Comparison of ENCODE assay signal across 10 mouse cellular contexts in genomic region chr19:8817001-8817400, GRCm38 (mm10). TPM values are rescaled to one million over a fixed set of nuclear protein-coding genes. Genes with fewer than 3 reads are reported as not detected.
DNase-seq lines count a peak whose midpoint lies in the region; ATAC-seq and TF ChIP-seq lines count a peak whose summit lies in the region.
"Had no signal": no experiment of that assay in that cellular context is flagged by ENCODE, and none has a peak within 500 bp of the region (broad histone marks: within the 10 kb centered on the region; RNA-seq: fewer than 3 reads in every experiment).

No protein-coding gene starts in this region.

- no peaks in the 10 kb centered on the region for H3K27me3 ChIP-seq in heart, embryonic 16.5 days (ENCODE audit: control insufficient read depth, insufficient read depth, low read length)
- no peaks in the 10 kb centered on the region for H3K27me3 ChIP-seq in embryonic facial prominence, embryonic 12.5 days
- no peaks in the 10 kb centered on the region for H3K27me3 ChIP-seq in intestine, embryonic 15.5 days (replicated peaks)
- no peaks in the 10 kb centered on the region for H3K27me3 ChIP-seq in midbrain, postnatal 0 days (ENCODE audit: insufficient read depth, low read length)

- no peak overlapping the region for H3K4me2 ChIP-seq in heart, embryonic 16.5 days (ENCODE audit: low read depth, low read length)
- peak overlapping the region; percentile 81 for H3K4me2 ChIP-seq in embryonic facial prominence, embryonic 12.5 days (replicated peaks)
- H3K4me2 ChIP-seq in intestine, embryonic 15.5 days (replicated peaks), result peak overlapping the region; percentile 15
- peak overlapping the region; percentile 5; the same call in 1 of the 2 replicates for H3K4me2 ChIP-seq in midbrain, postnatal 0 days (ENCODE audit: low read depth, low read length, poor library complexity, severe bottlenecking)

- ATAC-seq in heart, embryonic 16.5 days (replicated peaks; ENCODE audit: extremely low read depth, insufficient read depth, low FRiP score), result no peak
- ATAC-seq in embryonic facial prominence, embryonic 12.5 days (ENCODE audit: insufficient number of reproducible peaks, insufficient read depth, low FRiP score, low TSS enrichment), result no peak
- ATAC-seq in intestine, embryonic 15.5 days, result no peak
- no peak for ATAC-seq in midbrain, postnatal 0 days (ENCODE audit: low FRiP score)
- ATAC-seq: CD4-positive, CD25-positive, alpha-beta regulatory T cell, adult 4 months had no signal

- no peak overlapping the region for H3K4me3 ChIP-seq in heart, embryonic 16.5 days (ENCODE audit: low read length)
- H3K4me3 ChIP-seq in embryonic facial prominence, embryonic 12.5 days, result peak overlapping the region; percentile 3; the same call in 1 of the 2 replicates
- no peak overlapping the region for H3K4me3 ChIP-seq in intestine, embryonic 15.5 days (replicated peaks)
- peak overlapping the region; percentile 12; the same call in 1 of the 2 replicates for H3K4me3 ChIP-seq in midbrain, postnatal 0 days (ENCODE audit: low read depth, low read length)

- no peak for DNase-seq in heart, postnatal 10 days
- no peak for DNase-seq in midbrain, postnatal 0 days (ENCODE audit: low spot score)
- no peak for DNase-seq in right cerebral cortex, postnatal 25 days
- no peak for DNase-seq in ovary, adult 18-20 months (ENCODE audit: low spot score)
- no peak for DNase-seq in kidney, postnatal 36 days
- DNase-seq: adrenal gland, adult 8-10 months had no signal

- intact Hi-C loops in heart, postnatal 10 days (cut with DNase I), result no loop called here

- H3K4me1 ChIP-seq in heart, embryonic 16.5 days (ENCODE audit: control insufficient read depth, insufficient read depth, low read length), result peaks cover 18% of the 10 kb centered on the region
- peaks cover 22% of the 10 kb centered on the region for H3K4me1 ChIP-seq in embryonic facial prominence, embryonic 12.5 days
- peaks cover 19% of the 10 kb centered on the region for H3K4me1 ChIP-seq in intestine, embryonic 15.5 days (replicated peaks)
- H3K4me1 ChIP-seq in midbrain, postnatal 0 days (ENCODE audit: insufficient read depth, low read length), result peaks cover 14% of the 10 kb centered on the region

- peak overlapping the region; percentile 42; the same call in 1 of the 2 replicates for H3K9ac ChIP-seq in heart, embryonic 16.5 days (ENCODE audit: low read length)
- H3K9ac ChIP-seq in embryonic facial prominence, embryonic 12.5 days, result peak overlapping the region; percentile 46
- H3K9ac ChIP-seq in intestine, embryonic 15.5 days, result peak overlapping the region; percentile 11; the same call in 1 of the 2 replicates
- H3K9ac ChIP-seq in midbrain, postnatal 0 days (replicated peaks; ENCODE audit: low read length, poor library complexity, severe bottlenecking), result 0 out of 2 replicates have a peak overlapping the region, but pooled peaks have one; percentile 24

- no peaks in the 10 kb centered on the region for H3K9me3 ChIP-seq in heart, embryonic 16.5 days (replicated peaks; ENCODE audit: control insufficient read depth, low read length)
- no peaks in the 10 kb centered on the region for H3K9me3 ChIP-seq in embryonic facial prominence, embryonic 12.5 days
- H3K9me3 ChIP-seq in intestine, embryonic 15.5 days, result no peaks in the 10 kb centered on the region
- H3K9me3 ChIP-seq in midbrain, postnatal 0 days (ENCODE audit: low read length), result no peaks in the 10 kb centered on the region

- H3K27ac ChIP-seq in heart, embryonic 16.5 days (ENCODE audit: low read length), result no peak overlapping the region
- no peak overlapping the region for H3K27ac ChIP-seq in embryonic facial prominence, embryonic 12.5 days
- no peak overlapping the region for H3K27ac ChIP-seq in intestine, embryonic 15.5 days
- no peak overlapping the region for H3K27ac ChIP-seq in midbrain, postnatal 0 days (ENCODE audit: low read depth, low read length)

- WGBS in heart, embryonic 16.5 days, result 75% methylated on average over 3 of the region's 3 CpGs
- WGBS in embryonic facial prominence, embryonic 12.5 days, result 79% methylated on average over 3 of the region's 3 CpGs
- WGBS in intestine, embryonic 15.5 days, result 79% methylated on average over 3 of the region's 3 CpGs
- WGBS in midbrain, postnatal 0 days, result 34% methylated on average over 3 of the region's 3 CpGs

- H3K36me3 ChIP-seq in heart, embryonic 16.5 days (ENCODE audit: control insufficient read depth, insufficient read depth), result peaks cover 25% of the 10 kb centered on the region
- H3K36me3 ChIP-seq in embryonic facial prominence, embryonic 12.5 days, result peaks cover 34% of the 10 kb centered on the region
- peaks cover 12% of the 10 kb centered on the region for H3K36me3 ChIP-seq in intestine, embryonic 15.5 days
- H3K36me3 ChIP-seq in midbrain, postnatal 0 days (ENCODE audit: insufficient read depth, low read length), result peaks cover 6% of the 10 kb centered on the region

- no peak for TF ChIP-seq CTCF in midbrain, postnatal 0 days (IDR thresholded peaks at IDR 0.05)

RNA-seq across cellular contexts. Expression of gene Ttc9c, which starts 2.1 kb away (rescaled TPM):
- 35.5 and 37.7 TPM in 2 replicates for polyA plus RNA-seq in heart, embryonic 16.5 days (2015; fragmentation: Nextera tagmentation; extraction: Ambion mirVana)
- total RNA-seq in heart, postnatal 10 days (2021), result 10 to 100 TPM; 14.2 to 17.6 TPM
- polyA plus RNA-seq in embryonic facial prominence, embryonic 12.5 days (2016; fragmentation: Nextera tagmentation; extraction: Ambion mirVana), result 71.3 and 71.7 TPM in 2 replicates
- 48.2 and 49.3 TPM in 2 replicates for polyA plus RNA-seq in intestine, embryonic 15.5 days (2015; fragmentation: Nextera tagmentation; extraction: Ambion mirVana)
- total RNA-seq in midbrain, postnatal 0 days (2014; rRNA removed), result 63.0 and 63.8 TPM in 2 replicates
- polyA plus RNA-seq in midbrain, postnatal 0 days (2015; fragmentation: Nextera tagmentation; extraction: Ambion mirVana), result 38.8 and 45.3 TPM in 2 replicates

RNA-seq across cellular contexts. Expression of gene Hnrnpul2, which starts 2.8 kb away (rescaled TPM):
- 3.2 and 3.3 TPM in 2 replicates for polyA plus RNA-seq in heart, embryonic 16.5 days (2015; fragmentation: Nextera tagmentation; extraction: Ambion mirVana)
- total RNA-seq in heart, postnatal 10 days (2021), result 10 to 100 TPM; 51.0 to 56.3 TPM
- polyA plus RNA-seq in embryonic facial prominence, embryonic 12.5 days (2016; fragmentation: Nextera tagmentation; extraction: Ambion mirVana), result 6.2 TPM in 2 replicates
- polyA plus RNA-seq in intestine, embryonic 15.5 days (2015; fragmentation: Nextera tagmentation; extraction: Ambion mirVana), result 5.1 and 5.4 TPM in 2 replicates
- 25.9 and 36.2 TPM in 2 replicates for total RNA-seq in midbrain, postnatal 0 days (2014; rRNA removed)
- 4.6 and 5.5 TPM in 2 replicates for polyA plus RNA-seq in midbrain, postnatal 0 days (2015; fragmentation: Nextera tagmentation; extraction: Ambion mirVana)

RNA-seq across cellular contexts. Expression of gene AC129217.1, which starts 12.6 kb away (rescaled TPM):
- not detected in 2 replicates for polyA plus RNA-seq in heart, embryonic 16.5 days (2015; fragmentation: Nextera tagmentation; extraction: Ambion mirVana)
- total RNA-seq in heart, postnatal 10 days (2021), result not detected
- polyA plus RNA-seq in embryonic facial prominence, embryonic 12.5 days (2016; fragmentation: Nextera tagmentation; extraction: Ambion mirVana), result not detected in 2 replicates
- not detected in 2 replicates for polyA plus RNA-seq in intestine, embryonic 15.5 days (2015; fragmentation: Nextera tagmentation; extraction: Ambion mirVana)
- 5.6 and 12.7 TPM in 2 replicates for total RNA-seq in midbrain, postnatal 0 days (2014; rRNA removed)
- not detected in 2 replicates for polyA plus RNA-seq in midbrain, postnatal 0 days (2015; fragmentation: Nextera tagmentation; extraction: Ambion mirVana)
- total RNA-seq: adrenal gland, adult 8-10 months had no signal
- polyA plus RNA-seq: CD4-positive, CD25-positive, alpha-beta regulatory T cell, adult 4 months had no signal

RNA-seq across cellular contexts. Expression of gene Zbtb3, which starts 14.6 kb away (rescaled TPM):
- 3.5 and 4.3 TPM in 2 replicates for polyA plus RNA-seq in heart, embryonic 16.5 days (2015; fragmentation: Nextera tagmentation; extraction: Ambion mirVana)
- total RNA-seq in heart, postnatal 10 days (2021), result 1 to 10 TPM; 2.2 to 3.0 TPM
- polyA plus RNA-seq in embryonic facial prominence, embryonic 12.5 days (2016; fragmentation: Nextera tagmentation; extraction: Ambion mirVana), result 6.5 and 7.2 TPM in 2 replicates
- polyA plus RNA-seq in intestine, embryonic 15.5 days (2015; fragmentation: Nextera tagmentation; extraction: Ambion mirVana), result 4.0 and 4.6 TPM in 2 replicates
- 6.0 and 6.2 TPM in 2 replicates for total RNA-seq in midbrain, postnatal 0 days (2014; rRNA removed)
- polyA plus RNA-seq in midbrain, postnatal 0 days (2015; fragmentation: Nextera tagmentation; extraction: Ambion mirVana), result 3.2 and 4.5 TPM in 2 replicates

RNA-seq across cellular contexts. Expression of gene Polr2g, which starts 18.6 kb away (rescaled TPM):
- 126 and 128 TPM in 2 replicates for polyA plus RNA-seq in heart, embryonic 16.5 days (2015; fragmentation: Nextera tagmentation; extraction: Ambion mirVana)
- 10 to 100 TPM; 72.7 to 76.0 TPM for total RNA-seq in heart, postnatal 10 days (2021)
- polyA plus RNA-seq in embryonic facial prominence, embryonic 12.5 days (2016; fragmentation: Nextera tagmentation; extraction: Ambion mirVana), result 166 and 170 TPM in 2 replicates
- polyA plus RNA-seq in intestine, embryonic 15.5 days (2015; fragmentation: Nextera tagmentation; extraction: Ambion mirVana), result 137 and 147 TPM in 2 replicates
- total RNA-seq in midbrain, postnatal 0 days (2014; rRNA removed), result 67.2 and 67.5 TPM in 2 replicates
- polyA plus RNA-seq in midbrain, postnatal 0 days (2015; fragmentation: Nextera tagmentation; extraction: Ambion mirVana), result 163 and 171 TPM in 2 replicates

Comparison
In these comparisons a context has a peak if more than half of its experiments do, and no peak if none do; other contexts are left out.
1. H3K4me3 ChIP-seq: peak in embryonic facial prominence, embryonic 12.5 days (single experiment) and midbrain, postnatal 0 days (single experiment); none in heart, embryonic 16.5 days (single experiment) and intestine, embryonic 15.5 days (single experiment).
2. Peak in every context shown above with its lines, with median percentiles within 50 percentile points of each other: H3K9ac ChIP-seq.